Comparison of ENCODE assay signal across 13 mouse cellular contexts in genomic region chr11:80085356-80086055, GRCm38 (mm10). TPM values are rescaled to one million over a fixed set of nuclear protein-coding genes. Genes with fewer than 3 reads are reported as not detected.
DNase-seq lines count a peak whose midpoint lies in the region; ATAC-seq and TF ChIP-seq lines count a peak whose summit lies in the region.
"Had no signal": no experiment of that assay in that cellular context is flagged by ENCODE, and none has a peak within 500 bp of the region (broad histone marks: within the 10 kb centered on the region; RNA-seq: fewer than 3 reads in every experiment).

No protein-coding gene starts in this region.

- WGBS in lung, adult 2 months = 78% methylated on average over 6 of the region's 6 CpGs
- WGBS in lung, postnatal 0 days = 65% methylated on average over 6 of the region's 6 CpGs
- 70% methylated on average over 6 of the region's 6 CpGs for WGBS in stomach, postnatal 0 days

- no peaks in the 10 kb centered on the region for H3K9me3 ChIP-seq in lung, postnatal 0 days (ENCODE audit: low read length)
- no peaks in the 10 kb centered on the region for H3K9me3 ChIP-seq in stomach, postnatal 0 days (ENCODE audit: control insufficient read depth, low read length)
- H3K9me3 ChIP-seq: embryonic facial prominence, embryonic 12.5 days; limb, embryonic 15.5 days had no signal

- peak; percentile 20 to 23 for DNase-seq in lung, adult 18-20 months
- no peak for DNase-seq in lung, adult 2 months
- peak; percentile 24 for DNase-seq in lung, postnatal 0 days (ENCODE audit: low spot score)
- DNase-seq in stomach, postnatal 0 days (ENCODE audit: low spot score) = no peak
- no peak for DNase-seq in frontal cortex, postnatal 25 days (ENCODE audit: low spot score in 2 of 2)
- no peak for DNase-seq in kidney, postnatal 10 days
- DNase-seq: cerebellum, adult 9-11 months; gastrocnemius, postnatal 14 days; kidney, postnatal 4 days had no signal

- H3K4me2 ChIP-seq in lung, postnatal 0 days (replicated peaks; ENCODE audit: low read depth, low read length) = no peak overlapping the region
- no peak overlapping the region for H3K4me2 ChIP-seq in stomach, postnatal 0 days (replicated peaks; ENCODE audit: low read depth)
- H3K4me2 ChIP-seq: embryonic facial prominence, embryonic 12.5 days; limb, embryonic 15.5 days had no signal

- no peaks in the 10 kb centered on the region for H3K36me3 ChIP-seq in lung, postnatal 0 days (ENCODE audit: insufficient read depth, low read length)
- H3K36me3 ChIP-seq in stomach, postnatal 0 days (ENCODE audit: control insufficient read depth, insufficient read depth, low read length) = no peaks in the 10 kb centered on the region
- H3K36me3 ChIP-seq: embryonic facial prominence, embryonic 12.5 days; limb, embryonic 15.5 days had no signal

- no peak for TF ChIP-seq EP300 in lung, postnatal 0 days (IDR thresholded peaks at IDR 0.05)
- no peak for TF ChIP-seq EP300 in stomach, postnatal 0 days (optimal IDR thresholded peaks at IDR 0.05)

- no peak for TF ChIP-seq POLR2A in lung, adult 2 months (IDR thresholded peaks at IDR 0.05; ENCODE audit: borderline replicate concordance, extremely low read depth, low read depth, low read length)

- H3K4me1 ChIP-seq in lung, adult 2 months (ENCODE audit: control insufficient read depth, insufficient read depth, low read length) = peaks cover 11% of the 10 kb centered on the region; the same call in 1 of the 2 replicates
- peaks cover 11% of the 10 kb centered on the region; the same call in 1 of the 2 replicates for H3K4me1 ChIP-seq in lung, postnatal 0 days (ENCODE audit: insufficient read depth, low read depth, low read length)
- no peaks in the 10 kb centered on the region for H3K4me1 ChIP-seq in stomach, postnatal 0 days (replicated peaks; ENCODE audit: control insufficient read depth, insufficient read depth)

- H3K27ac ChIP-seq in lung, postnatal 0 days (ENCODE audit: low read length) = no peak overlapping the region
- no peak overlapping the region for H3K27ac ChIP-seq in stomach, postnatal 0 days (replicated peaks)
- H3K27ac ChIP-seq: embryonic facial prominence, embryonic 12.5 days; limb, embryonic 15.5 days had no signal

- peak; percentile 44 for ATAC-seq in granulocyte monocyte progenitor cell, adult 5-6 weeks (replicated peaks; ENCODE audit: poor library complexity, severe bottlenecking)
- ATAC-seq in lung, postnatal 0 days = no peak
- ATAC-seq in neutrophil, adult 5-6 weeks (ENCODE audit: extremely low read depth, insufficient number of reproducible peaks, low FRiP score, poor library complexity, severe bottlenecking) = peak; percentile 58
- ATAC-seq in stomach, postnatal 0 days (ENCODE audit: low FRiP score, low TSS enrichment) = no peak

- no peaks in the 10 kb centered on the region for H3K27me3 ChIP-seq in lung, postnatal 0 days (replicated peaks; ENCODE audit: insufficient read depth, low read length)
- no peaks in the 10 kb centered on the region for H3K27me3 ChIP-seq in stomach, postnatal 0 days (ENCODE audit: control insufficient read depth, insufficient read depth, low read length)
- H3K27me3 ChIP-seq: embryonic facial prominence, embryonic 12.5 days; limb, embryonic 15.5 days had no signal

- no peak overlapping the region for H3K4me3 ChIP-seq in lung, adult 2 months (replicated peaks; ENCODE audit: extremely low read depth, low read depth, low read length)
- H3K4me3 ChIP-seq in lung, postnatal 0 days (ENCODE audit: low read depth, low read length) = no peak overlapping the region
- H3K4me3 ChIP-seq in stomach, postnatal 0 days (ENCODE audit: low read depth, low read length) = no peak overlapping the region
- H3K4me3 ChIP-seq: embryonic facial prominence, embryonic 12.5 days; limb, embryonic 15.5 days had no signal

- no peak for TF ChIP-seq CTCF in lung, adult 2 months (IDR thresholded peaks at IDR 0.05; ENCODE audit: insufficient read depth, low read length)
- no peak for TF ChIP-seq CTCF in lung, postnatal 0 days (IDR thresholded peaks at IDR 0.05)
- no peak for TF ChIP-seq CTCF in stomach, postnatal 0 days (IDR thresholded peaks at IDR 0.05; ENCODE audit: low read depth)

- H3K9ac ChIP-seq in lung, postnatal 0 days (replicated peaks; ENCODE audit: low read depth) = no peak overlapping the region
- H3K9ac ChIP-seq in stomach, postnatal 0 days (ENCODE audit: low read length) = no peak overlapping the region
- H3K9ac ChIP-seq: embryonic facial prominence, embryonic 12.5 days; limb, embryonic 15.5 days had no signal

RNA-seq across cellular contexts. Expression of gene Atad5, which starts 3.7 kb away (rescaled TPM):
- 0.25 and 0.44 TPM in 2 replicates for polyA plus RNA-seq in lung, adult 2 months (2012; rRNA removed)
- total RNA-seq in granulocyte monocyte progenitor cell, adult 5-6 weeks (2014; fragmentation: Nextera tagmentation) = 29.5 and 45.3 TPM in 2 replicates
- 34.5 and 37.3 TPM in 2 replicates for total RNA-seq in granulocyte monocyte progenitor cell, adult 5-6 weeks (2017)
- polyA plus RNA-seq in lung, postnatal 0 days (2015; fragmentation: Nextera tagmentation; extraction: Ambion mirVana) = 1.7 and 2.0 TPM in 2 replicates
- total RNA-seq in neutrophil, adult 5-6 weeks (2017) = 3.8 and 4.3 TPM in 2 replicates
- 1.6 and 2.2 TPM in 2 replicates for polyA plus RNA-seq in stomach, postnatal 0 days (2015; fragmentation: Nextera tagmentation; extraction: Ambion mirVana)

RNA-seq across cellular contexts. Expression of gene Crlf3, which starts 4.7 kb away (rescaled TPM):
- 19.2 and 26.0 TPM in 2 replicates for polyA plus RNA-seq in lung, adult 2 months (2012; rRNA removed)
- total RNA-seq in granulocyte monocyte progenitor cell, adult 5-6 weeks (2014; fragmentation: Nextera tagmentation) = 85.9 and 104 TPM in 2 replicates
- 95.3 and 97.5 TPM in 2 replicates for total RNA-seq in granulocyte monocyte progenitor cell, adult 5-6 weeks (2017)
- polyA plus RNA-seq in lung, postnatal 0 days (2015; fragmentation: Nextera tagmentation; extraction: Ambion mirVana) = 40.8 and 42.4 TPM in 2 replicates
- 355 and 386 TPM in 2 replicates for total RNA-seq in neutrophil, adult 5-6 weeks (2017)
- 13.2 and 13.6 TPM in 2 replicates for polyA plus RNA-seq in stomach, postnatal 0 days (2015; fragmentation: Nextera tagmentation; extraction: Ambion mirVana)

RNA-seq across cellular contexts. Expression of gene Tefm, which starts 56.5 kb away (rescaled TPM):
- 2.7 and 4.3 TPM in 2 replicates for polyA plus RNA-seq in lung, adult 2 months (2012; rRNA removed)
- total RNA-seq in granulocyte monocyte progenitor cell, adult 5-6 weeks (2014; fragmentation: Nextera tagmentation) = 23.9 and 27.3 TPM in 2 replicates
- 23.1 and 23.8 TPM in 2 replicates for total RNA-seq in granulocyte monocyte progenitor cell, adult 5-6 weeks (2017)
- polyA plus RNA-seq in lung, postnatal 0 days (2015; fragmentation: Nextera tagmentation; extraction: Ambion mirVana) = 17.8 and 19.5 TPM in 2 replicates
- total RNA-seq in neutrophil, adult 5-6 weeks (2017) = 3.7 and 3.9 TPM in 2 replicates
- 18.6 and 20.5 TPM in 2 replicates for polyA plus RNA-seq in stomach, postnatal 0 days (2015; fragmentation: Nextera tagmentation; extraction: Ambion mirVana)

Comparison
In these comparisons a context has a peak if more than half of its experiments do, and no peak if none do; other contexts are left out.
1. DNase-seq: peak in lung, adult 18-20 months (2 of 2) and lung, postnatal 0 days (single experiment); none in lung, adult 2 months (single experiment), stomach, postnatal 0 days (single experiment), frontal cortex, postnatal 25 days (0 of 2) and kidney, postnatal 10 days (single experiment).
2. ATAC-seq: peak in granulocyte monocyte progenitor cell, adult 5-6 weeks (single experiment) and neutrophil, adult 5-6 weeks (single experiment); none in lung, postnatal 0 days (single experiment) and stomach, postnatal 0 days (single experiment).